Mouse (Mus musculus) E14TG2a.4 (cell line): ENCODE measurements at regions not wholly inside any gene's neighbourhood (a gene's known extent, or its start where the extent isn't known, plus 50 kb on each side); places are given as distances from the start of the nearest gene placed in this dataset.

Experiments
- CTCF ChIP-seq: conservative IDR thresholded peaks from 2 replicates; pipeline ENCODE4 v1.5.1; 2014; ENCODE audit warnings: low read length
- POU5F1 ChIP-seq: IDR thresholded peaks from 2 replicates; pipeline ENCODE4 v1.6.1; 2014; ENCODE audit warnings: low read length, borderline replicate concordance

DNA sequence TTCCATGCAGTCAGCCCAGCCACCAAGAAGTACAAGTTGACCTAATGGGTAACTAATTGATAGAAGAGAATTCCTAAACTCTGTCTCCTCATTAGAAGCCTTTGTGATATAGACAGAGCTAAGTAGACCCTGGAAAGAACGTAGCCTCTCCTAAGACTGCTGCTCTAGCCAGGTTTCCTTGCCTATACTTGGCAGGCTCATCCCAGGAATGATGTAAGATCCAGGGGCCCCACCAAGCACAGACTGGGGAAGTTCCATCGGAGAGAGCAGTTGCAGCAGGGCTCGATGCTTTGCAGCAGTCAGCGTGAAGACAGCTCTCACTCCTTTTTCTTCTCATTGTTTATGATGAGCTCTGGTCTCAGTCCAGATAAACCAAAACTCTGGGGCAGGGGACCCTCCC lies 68.7 kb downstream of the Mycn start:
- TF ChIP-seq CTCF (no peak), POU5F1 (no peak)
